Mouse (Mus musculus): ENCODE measurements around the gene Atp13a3. TPM values are rescaled to one million over a fixed set of nuclear protein-coding genes. Genes with fewer than 3 reads are reported as not detected.
A peak's percentile ranks its signal among the peaks of the same experiment; 100 is the strongest.
"Not testable (repeated sequence)": the region's sequence is repeated elsewhere in the genome, so short reads cannot be mapped to it uniquely, and the experiment has no call there.

The Atp13a3 gene
- polyA plus RNA-seq, 1 experiment from 2014 or later, result 28.3 TPM

DNA sequence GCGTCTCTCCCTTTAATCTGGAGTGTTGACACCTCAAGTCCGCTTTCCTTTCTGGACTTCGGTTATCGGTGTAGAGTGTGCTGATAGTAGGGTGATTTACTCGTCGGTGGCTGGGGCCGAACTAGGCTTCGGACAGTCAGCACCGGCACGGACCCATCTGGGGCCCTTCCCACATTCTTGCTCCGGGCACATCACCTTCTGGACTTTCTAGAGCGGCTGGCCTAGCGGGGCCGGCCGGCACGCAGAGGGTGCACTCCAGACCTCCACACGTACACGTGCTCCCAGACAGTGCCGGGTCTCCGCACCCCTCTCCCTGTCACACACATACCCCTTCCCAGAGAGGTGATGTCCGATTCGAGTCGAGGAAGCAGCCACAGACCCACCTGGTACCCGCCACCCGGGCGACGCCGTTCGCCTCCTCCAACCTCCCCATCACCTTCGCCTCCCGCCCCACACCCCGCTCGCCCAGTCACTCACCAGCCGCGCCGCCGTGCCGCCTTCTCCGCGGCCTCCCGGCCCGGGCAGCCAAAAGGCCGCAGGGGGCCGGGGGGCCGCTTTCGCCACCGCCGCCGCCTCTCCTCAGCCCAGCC is 17.8 kb downstream of the Atp13a3 start:
- H3K9me3 ChIP-seq (ENCODE audit: control insufficient read depth, low read length), result peaks cover 3% of the 10 kb centered on the region; the same call in 1 of the 2 replicates
- H3K27ac ChIP-seq (ENCODE audit: low read depth), result peak overlapping the region; percentile 83; the same call in 1 of the 2 replicates
- ATAC-seq (replicated peaks; ENCODE audit: low FRiP score, low TSS enrichment, low read depth), result peak; percentile 26
- H3K4me3 ChIP-seq (ENCODE audit: low read depth, low read length), result peak overlapping the region; percentile 86
- under 1% methylated on average over 48 of the region's 49 CpGs for WGBS
- peak overlapping the region; percentile 83 for H3K9ac ChIP-seq (ENCODE audit: low read length)
- peak; percentile 73 for DNase-seq (ENCODE audit: low spot score)
- H3K4me1 ChIP-seq (replicated peaks; ENCODE audit: control insufficient read depth, insufficient read depth, low read length), result peaks cover 21% of the 10 kb centered on the region
- peaks cover 21% of the 10 kb centered on the region for H3K36me3 ChIP-seq (ENCODE audit: control insufficient read depth, insufficient read depth, low read length)
- peak overlapping the region; percentile 93 for H3K4me2 ChIP-seq (ENCODE audit: low read length)
- H3K27me3 ChIP-seq (replicated peaks; ENCODE audit: control insufficient read depth, insufficient read depth, low read length), result no peaks in the 10 kb centered on the region

DNA sequence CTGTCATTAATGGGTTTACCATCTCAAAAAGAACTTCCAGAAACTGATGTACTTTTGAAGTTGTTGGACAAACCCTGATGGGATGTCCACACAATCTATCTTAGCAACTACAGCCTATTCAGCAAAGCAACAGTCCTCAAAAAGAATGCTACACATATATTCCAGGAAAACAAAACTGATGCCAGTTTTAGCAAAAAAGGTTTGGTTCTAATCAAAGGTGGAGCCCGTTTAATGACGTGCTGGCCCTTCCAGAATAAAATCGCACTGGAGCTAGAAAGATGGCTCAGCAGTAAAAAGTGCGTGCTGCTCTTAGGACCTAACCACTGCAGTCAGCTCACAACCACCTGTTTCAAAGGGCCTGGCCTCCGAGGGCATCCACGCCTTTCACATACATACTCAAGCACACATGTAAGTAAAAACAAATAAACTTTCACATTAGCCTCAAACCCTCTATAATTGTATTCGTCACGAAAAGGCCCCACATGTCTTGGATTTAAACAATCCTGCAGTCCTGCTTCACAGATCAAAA is 18.8 kb downstream of the Atp13a3 start:
- Histone ChIP-seq H3K27me3 (replicated peaks; ENCODE audit: control insufficient read depth, insufficient read depth, low read length) (no peaks in the 10 kb centered on the region), H3K4me2 (ENCODE audit: low read length) (peak overlapping the region; percentile 93), H3K9me3 (ENCODE audit: control insufficient read depth, low read length) (no peaks in the 10 kb centered on the region), H3K27ac (ENCODE audit: low read depth) (no peak overlapping the region), H3K9ac (ENCODE audit: low read length) (peak overlapping the region; percentile 22; the same call in 1 of the 2 replicates), H3K4me1 (replicated peaks; ENCODE audit: control insufficient read depth, insufficient read depth, low read length) (peaks cover 21% of the 10 kb centered on the region), H3K4me3 (ENCODE audit: low read depth, low read length) (peak overlapping the region; percentile 86), H3K36me3 (ENCODE audit: control insufficient read depth, insufficient read depth, low read length) (peaks cover 29% of the 10 kb centered on the region)
- ATAC-seq (replicated peaks; ENCODE audit: low FRiP score, low TSS enrichment, low read depth) (no peak), DNase-seq (ENCODE audit: low spot score) (no peak)
- 63% methylated on average over 8 of the region's 8 CpGs for WGBS

DNA sequence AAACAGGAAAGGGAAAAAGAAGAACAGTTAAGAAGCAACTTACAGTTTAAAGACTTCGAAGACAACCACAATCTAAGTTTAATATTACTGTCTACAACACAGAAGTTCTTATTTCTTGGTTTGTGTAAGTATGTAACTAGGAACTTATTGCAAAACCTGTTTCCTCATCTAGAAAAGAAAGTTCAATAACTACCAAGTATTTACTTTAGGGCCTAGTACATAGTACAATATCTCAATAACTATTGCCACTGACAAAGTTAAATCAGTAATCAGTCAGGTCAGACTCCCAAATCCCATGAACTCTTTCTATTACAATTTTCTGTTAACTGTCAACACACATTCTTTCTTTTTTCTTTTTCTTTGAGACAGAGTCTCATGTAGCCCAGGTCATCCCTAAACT is 20.2 kb downstream of the Atp13a3 start:
- peaks cover 21% of the 10 kb centered on the region for H3K4me1 ChIP-seq (replicated peaks; ENCODE audit: control insufficient read depth, insufficient read depth, low read length)
- DNase-seq (ENCODE audit: low spot score) (no peak), ATAC-seq (replicated peaks; ENCODE audit: low FRiP score, low TSS enrichment, low read depth) (no peak)
- H3K27ac ChIP-seq (ENCODE audit: low read depth), result no peak overlapping the region
- no peaks in the 10 kb centered on the region for H3K9me3 ChIP-seq (ENCODE audit: control insufficient read depth, low read length)
- 92% methylated on average over 1 of the region's 1 CpGs for WGBS
- no peak overlapping the region for H3K4me3 ChIP-seq (ENCODE audit: low read depth, low read length)
- no peak overlapping the region for H3K9ac ChIP-seq (ENCODE audit: low read length)
- H3K4me2 ChIP-seq (ENCODE audit: low read length), result 0 out of 2 replicates have a peak overlapping the region, but pooled peaks have one; percentile 8
- H3K27me3 ChIP-seq (replicated peaks; ENCODE audit: control insufficient read depth, insufficient read depth, low read length), result no peaks in the 10 kb centered on the region
- H3K36me3 ChIP-seq (ENCODE audit: control insufficient read depth, insufficient read depth, low read length), result peaks cover 29% of the 10 kb centered on the region

DNA sequence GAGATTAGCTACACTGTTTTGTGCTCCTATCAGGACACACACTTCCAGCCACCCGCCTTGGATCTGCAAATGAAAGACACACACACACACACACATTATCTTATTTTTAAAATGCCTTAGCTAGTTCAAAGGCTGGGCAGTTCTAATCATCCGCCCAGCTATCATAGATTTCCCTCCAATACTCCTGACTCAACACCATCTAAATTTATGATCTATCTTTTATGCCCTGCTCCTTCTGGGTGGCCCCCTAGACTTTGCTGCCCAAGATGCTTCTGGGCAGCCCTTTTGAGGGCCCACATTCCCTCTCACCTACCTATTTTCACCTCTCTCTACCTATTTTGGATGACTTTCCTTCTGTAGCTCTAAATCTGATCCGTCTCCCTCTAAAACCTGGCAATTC is 29.5 kb downstream of the Atp13a3 start:
- H3K4me1 ChIP-seq (replicated peaks; ENCODE audit: control insufficient read depth, insufficient read depth, low read length), result no peaks in the 10 kb centered on the region
- H3K9ac ChIP-seq (ENCODE audit: low read length), result no peak overlapping the region
- DNase-seq (ENCODE audit: low spot score) (no peak), ATAC-seq (replicated peaks; ENCODE audit: low FRiP score, low TSS enrichment, low read depth) (no peak)
- WGBS, result 80% methylated on average over 3 of the region's 3 CpGs
- H3K27me3 ChIP-seq (replicated peaks; ENCODE audit: control insufficient read depth, insufficient read depth, low read length), result no peaks in the 10 kb centered on the region
- H3K4me2 ChIP-seq (ENCODE audit: low read length), result no peak overlapping the region
- H3K36me3 ChIP-seq (ENCODE audit: control insufficient read depth, insufficient read depth, low read length), result peaks cover 5% of the 10 kb centered on the region; the same call in 1 of the 2 replicates
- H3K27ac ChIP-seq (ENCODE audit: low read depth), result no peak overlapping the region
- H3K9me3 ChIP-seq (ENCODE audit: control insufficient read depth, low read length), result no peaks in the 10 kb centered on the region
- H3K4me3 ChIP-seq (ENCODE audit: low read depth, low read length), result no peak overlapping the region

DNA sequence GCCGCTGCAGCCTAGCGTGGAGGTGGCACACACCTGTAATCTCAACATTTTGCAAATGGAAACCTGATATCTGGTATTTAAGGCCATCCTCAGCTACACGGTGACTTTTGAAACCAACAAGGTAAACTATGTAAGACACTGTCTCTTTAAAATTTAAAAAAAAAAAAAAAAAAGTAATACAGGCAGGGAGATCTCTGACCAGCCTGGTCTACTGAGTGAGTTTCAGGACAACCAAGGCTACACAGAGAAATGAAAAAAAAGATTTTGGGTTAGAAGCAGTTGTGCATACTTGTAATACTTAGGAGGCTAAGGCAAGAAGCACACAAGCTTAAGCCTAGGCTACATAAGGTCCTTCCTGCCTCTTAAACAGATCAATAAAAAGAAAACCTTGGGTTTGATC is 30.8 kb downstream of the Atp13a3 start:
- H3K36me3 ChIP-seq (ENCODE audit: control insufficient read depth, insufficient read depth, low read length), result peaks cover 3% of the 10 kb centered on the region; the same call in 1 of the 2 replicates
- WGBS, result 86% methylated on average over 3 of the region's 3 CpGs
- no peaks in the 10 kb centered on the region for H3K9me3 ChIP-seq (ENCODE audit: control insufficient read depth, low read length)
- H3K4me3 ChIP-seq (ENCODE audit: low read depth, low read length), result no peak overlapping the region
- H3K27ac ChIP-seq (ENCODE audit: low read depth), result no peak overlapping the region
- DNase-seq (ENCODE audit: low spot score), result no peak
- H3K4me2 ChIP-seq (ENCODE audit: low read length), result no peak overlapping the region
- H3K4me1 ChIP-seq (replicated peaks; ENCODE audit: control insufficient read depth, insufficient read depth, low read length), result no peaks in the 10 kb centered on the region
- H3K9ac ChIP-seq (ENCODE audit: low read length), result no peak overlapping the region
- no peak for ATAC-seq (replicated peaks; ENCODE audit: low FRiP score, low TSS enrichment, low read depth)
- no peaks in the 10 kb centered on the region for H3K27me3 ChIP-seq (replicated peaks; ENCODE audit: control insufficient read depth, insufficient read depth, low read length)

DNA sequence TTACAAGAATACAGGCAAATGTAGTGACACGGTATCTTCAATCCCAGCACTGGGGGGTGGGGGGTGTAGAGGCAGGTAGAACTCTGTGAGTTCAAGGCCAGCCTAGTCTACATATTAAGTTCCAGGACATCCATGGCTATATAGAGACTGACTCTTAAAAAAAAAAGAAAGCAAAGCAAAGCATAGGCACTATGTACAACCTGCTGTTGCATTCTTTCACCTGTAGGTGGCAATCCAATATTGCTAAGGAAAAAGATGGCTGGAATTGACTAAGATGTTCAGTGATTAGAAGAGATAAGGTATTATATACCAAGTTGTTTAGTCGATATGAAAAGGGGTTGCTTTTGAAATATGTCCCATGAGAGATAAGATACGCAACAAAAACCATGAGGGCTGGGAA is 31.5 kb downstream of the Atp13a3 start:
- Histone ChIP-seq H3K27ac (ENCODE audit: low read depth) (no peak overlapping the region), H3K4me1 (replicated peaks; ENCODE audit: control insufficient read depth, insufficient read depth, low read length) (no peaks in the 10 kb centered on the region), H3K4me2 (ENCODE audit: low read length) (no peak overlapping the region), H3K9me3 (ENCODE audit: control insufficient read depth, low read length) (no peaks in the 10 kb centered on the region), H3K36me3 (ENCODE audit: control insufficient read depth, insufficient read depth, low read length) (no peaks in the 10 kb centered on the region; the same call in 1 of the 2 replicates), H3K27me3 (replicated peaks; ENCODE audit: control insufficient read depth, insufficient read depth, low read length) (no peaks in the 10 kb centered on the region), H3K9ac (ENCODE audit: low read length) (no peak overlapping the region), H3K4me3 (ENCODE audit: low read depth, low read length) (no peak overlapping the region)
- WGBS, result 63% methylated on average over 3 of the region's 3 CpGs
- DNase-seq (ENCODE audit: low spot score) (no peak), ATAC-seq (replicated peaks; ENCODE audit: low FRiP score, low TSS enrichment, low read depth) (no peak)

DNA sequence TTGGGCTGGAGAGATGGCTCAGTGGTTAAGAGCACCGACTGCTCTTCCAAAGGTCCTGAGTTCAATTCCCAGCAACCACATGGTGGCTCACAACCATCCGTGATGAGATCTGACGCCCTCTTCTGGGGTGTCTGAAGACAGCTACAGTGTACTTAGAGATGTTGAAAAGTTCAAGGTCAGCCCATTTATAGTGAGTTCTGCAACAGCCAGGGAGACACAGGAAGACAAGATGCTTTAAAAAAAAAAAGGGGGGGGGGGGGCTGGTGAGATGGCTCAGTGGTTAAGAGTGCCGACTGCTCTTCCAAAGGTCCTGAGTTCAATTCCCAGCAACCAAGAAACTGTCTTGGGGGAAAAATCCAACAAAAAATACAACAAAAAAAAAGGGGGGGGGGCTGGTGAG is 32.5 kb downstream of the Atp13a3 start:
- not testable (repeated sequence) for H3K27me3 ChIP-seq (replicated peaks; ENCODE audit: control insufficient read depth, insufficient read depth, low read length); H3K4me2 ChIP-seq (ENCODE audit: low read length); DNase-seq (ENCODE audit: low spot score); H3K9ac ChIP-seq (ENCODE audit: low read length); H3K4me1 ChIP-seq (replicated peaks; ENCODE audit: control insufficient read depth, insufficient read depth, low read length); H3K9me3 ChIP-seq (ENCODE audit: control insufficient read depth, low read length); ATAC-seq (replicated peaks; ENCODE audit: low FRiP score, low TSS enrichment, low read depth); H3K27ac ChIP-seq (ENCODE audit: low read depth); H3K4me3 ChIP-seq (ENCODE audit: low read depth, low read length); H3K36me3 ChIP-seq (ENCODE audit: control insufficient read depth, insufficient read depth, low read length)
- 93% methylated on average over 4 of the region's 4 CpGs for WGBS

DNA sequence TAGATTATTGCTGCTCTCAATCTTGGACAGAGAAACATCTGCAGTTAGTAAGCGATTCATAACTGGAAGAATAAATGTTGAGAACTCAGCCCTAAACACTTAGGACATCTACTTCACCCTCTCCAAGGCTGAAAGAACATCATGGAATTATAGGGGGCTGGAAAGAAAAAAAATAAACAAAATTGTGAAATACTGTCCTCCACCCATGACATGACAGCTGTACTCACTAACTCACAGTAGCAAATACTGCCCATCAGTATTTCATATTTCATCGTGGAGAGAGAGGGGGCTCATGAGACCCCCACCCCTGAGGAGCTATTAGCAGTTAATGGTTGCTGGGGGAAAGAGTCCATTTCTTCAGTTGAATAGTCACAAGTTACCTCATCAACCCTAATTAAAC is 38.4 kb downstream of the Atp13a3 start:
- Histone ChIP-seq H3K4me1 (replicated peaks; ENCODE audit: control insufficient read depth, insufficient read depth, low read length) (no peaks in the 10 kb centered on the region), H3K9me3 (ENCODE audit: control insufficient read depth, low read length) (no peaks in the 10 kb centered on the region), H3K27ac (ENCODE audit: low read depth) (no peak overlapping the region), H3K4me3 (ENCODE audit: low read depth, low read length) (no peak overlapping the region), H3K36me3 (ENCODE audit: control insufficient read depth, insufficient read depth, low read length) (peaks cover 4% of the 10 kb centered on the region), H3K27me3 (replicated peaks; ENCODE audit: control insufficient read depth, insufficient read depth, low read length) (no peaks in the 10 kb centered on the region), H3K9ac (ENCODE audit: low read length) (no peak overlapping the region), H3K4me2 (ENCODE audit: low read length) (no peak overlapping the region)
- DNase-seq (ENCODE audit: low spot score), result no peak
- no peak for ATAC-seq (replicated peaks; ENCODE audit: low FRiP score, low TSS enrichment, low read depth)
- 87% methylated on average over 2 of the region's 2 CpGs for whole genome bisulfite sequencing

DNA sequence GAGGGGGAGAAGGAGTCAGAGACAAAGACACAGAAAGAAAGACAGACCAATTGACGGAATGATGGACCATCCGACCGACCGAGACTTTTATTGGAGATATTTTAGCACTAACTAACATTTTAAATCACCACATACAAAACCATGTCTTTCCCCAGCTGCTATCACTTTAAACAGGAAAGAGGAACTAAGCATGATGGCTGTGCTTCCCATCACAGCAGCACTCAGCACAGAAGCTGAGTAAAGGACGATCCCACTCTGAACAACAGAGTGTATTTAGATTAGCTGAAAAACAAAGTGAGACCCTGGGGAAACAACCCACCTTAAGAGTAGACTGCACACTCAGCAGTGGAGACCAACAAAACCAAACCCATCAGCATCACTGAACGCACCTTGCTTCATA is 41.2 kb downstream of the Atp13a3 start:
- no peak for ATAC-seq (replicated peaks; ENCODE audit: low FRiP score, low TSS enrichment, low read depth)

More for the DNA sequence above, 41.2 kb downstream of the Atp13a3 start:
- H3K9ac ChIP-seq (ENCODE audit: low read length), result no peak overlapping the region
- no peak for DNase-seq (ENCODE audit: low spot score)
- no peak overlapping the region for H3K27ac ChIP-seq (ENCODE audit: low read depth)
- H3K4me1 ChIP-seq (replicated peaks; ENCODE audit: control insufficient read depth, insufficient read depth, low read length), result no peaks in the 10 kb centered on the region
- no peak overlapping the region for H3K4me2 ChIP-seq (ENCODE audit: low read length)
- H3K4me3 ChIP-seq (ENCODE audit: low read depth, low read length), result no peak overlapping the region
- H3K36me3 ChIP-seq (ENCODE audit: control insufficient read depth, insufficient read depth, low read length), result peaks cover 4% of the 10 kb centered on the region
- 91% methylated on average over 6 of the region's 6 CpGs for WGBS
- H3K27me3 ChIP-seq (replicated peaks; ENCODE audit: control insufficient read depth, insufficient read depth, low read length), result no peaks in the 10 kb centered on the region
- H3K9me3 ChIP-seq (ENCODE audit: control insufficient read depth, low read length), result no peaks in the 10 kb centered on the region
